Mouse (Mus musculus): ENCODE measurements around the gene Golph3. TPM values are rescaled to one million over a fixed set of nuclear protein-coding genes. Genes with fewer than 3 reads are reported as not detected.

The Golph3 gene
- polyA plus RNA-seq, 1 experiment from 2014 or later: 116 TPM

DNA sequence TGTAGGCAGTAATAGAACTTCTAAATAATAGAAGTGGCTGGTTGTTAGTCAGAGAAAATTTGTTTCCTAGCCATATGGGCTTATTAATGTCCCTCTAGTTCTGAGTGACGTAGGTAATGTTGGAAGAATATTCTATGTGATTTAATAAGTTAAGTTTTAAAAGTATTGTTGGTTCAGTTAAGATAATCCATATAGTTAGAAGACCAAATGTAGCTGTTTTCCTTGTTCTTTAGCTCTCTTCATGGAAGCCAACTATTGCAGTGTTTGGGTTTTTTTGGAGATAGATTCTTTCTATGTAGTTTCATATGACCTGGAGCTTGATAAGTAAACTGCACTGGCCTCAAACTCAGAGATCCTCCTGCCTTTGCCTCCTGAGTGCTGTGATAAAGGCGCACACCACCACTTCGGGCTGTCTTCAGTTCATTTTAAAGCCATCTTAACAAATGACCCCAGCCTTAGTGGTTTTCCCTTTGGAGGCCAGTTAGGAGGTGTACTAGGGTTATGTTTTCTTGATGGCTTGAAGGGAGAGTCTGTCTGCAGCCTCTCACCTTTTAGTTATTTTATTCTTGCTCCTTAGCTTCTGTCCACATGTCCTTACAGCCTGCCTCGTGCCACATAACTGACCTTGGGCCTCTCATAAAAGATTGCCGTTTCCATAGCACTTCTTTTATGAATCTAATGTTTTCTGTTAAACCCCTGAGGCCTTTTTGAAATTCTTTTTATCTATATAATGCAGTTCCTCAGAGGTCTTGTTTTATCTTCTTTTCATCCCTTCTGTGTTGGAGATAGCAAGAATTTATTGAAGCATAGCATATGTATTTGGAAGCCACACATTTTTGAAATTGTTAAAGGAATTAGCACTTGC lies 19.5 kb downstream of the Golph3 start:
- Histone ChIP-seq H3K4me1 (ENCODE audit: control insufficient read depth, insufficient read depth, low read length) (no peaks in the 10 kb centered on the region), H3K9ac (ENCODE audit: low read depth, low read length) (no peak overlapping the region), H3K4me2 (replicated peaks; ENCODE audit: low read depth, low read length) (no peak overlapping the region), H3K9me3 (ENCODE audit: control insufficient read depth, low read length) (no peaks in the 10 kb centered on the region), H3K36me3 (ENCODE audit: control insufficient read depth, insufficient read depth, low read length) (peaks cover 22% of the 10 kb centered on the region), H3K4me3 (ENCODE audit: low read length) (no peak overlapping the region), H3K27ac (ENCODE audit: low read depth, low read length) (no peak overlapping the region), H3K27me3 (ENCODE audit: control insufficient read depth, insufficient read depth, low read length) (no peaks in the 10 kb centered on the region)
- no peak for ATAC-seq (ENCODE audit: low FRiP score, low TSS enrichment)
- WGBS: 70% methylated on average over 5 of the region's 5 CpGs

DNA sequence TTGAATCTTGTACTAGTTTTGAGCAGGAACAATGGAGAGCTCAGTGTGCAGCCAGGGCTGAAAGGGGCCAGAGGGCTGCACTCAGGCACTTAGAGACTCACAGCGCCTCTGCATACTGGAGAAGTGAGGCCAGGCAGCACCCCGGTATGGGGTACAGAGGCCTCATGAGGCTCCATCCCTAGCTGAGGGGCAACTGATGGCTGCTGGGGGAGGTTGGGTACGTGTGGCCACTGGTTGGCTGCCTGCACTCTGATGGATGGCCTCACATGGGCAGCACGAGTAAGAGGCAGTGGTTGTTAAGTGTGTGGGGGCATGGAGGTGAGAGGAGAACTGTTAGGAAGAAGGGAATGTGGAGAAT lies 20.1 kb downstream of the Golph3 start:
- H3K36me3 ChIP-seq (ENCODE audit: control insufficient read depth, insufficient read depth, low read length): peaks cover 22% of the 10 kb centered on the region
- WGBS: 60% methylated on average over 4 of the region's 4 CpGs
- H3K27ac ChIP-seq (ENCODE audit: low read depth, low read length): no peak overlapping the region
- H3K27me3 ChIP-seq (ENCODE audit: control insufficient read depth, insufficient read depth, low read length): no peaks in the 10 kb centered on the region
- peak; percentile 35; the same call in 1 of the 2 replicates for ATAC-seq (ENCODE audit: low FRiP score, low TSS enrichment)
- no peak overlapping the region for H3K4me2 ChIP-seq (replicated peaks; ENCODE audit: low read depth, low read length)
- H3K4me3 ChIP-seq (ENCODE audit: low read length): no peak overlapping the region
- H3K9me3 ChIP-seq (ENCODE audit: control insufficient read depth, low read length): no peaks in the 10 kb centered on the region
- H3K9ac ChIP-seq (ENCODE audit: low read depth, low read length): no peak overlapping the region
- H3K4me1 ChIP-seq (ENCODE audit: control insufficient read depth, insufficient read depth, low read length): no peaks in the 10 kb centered on the region

DNA sequence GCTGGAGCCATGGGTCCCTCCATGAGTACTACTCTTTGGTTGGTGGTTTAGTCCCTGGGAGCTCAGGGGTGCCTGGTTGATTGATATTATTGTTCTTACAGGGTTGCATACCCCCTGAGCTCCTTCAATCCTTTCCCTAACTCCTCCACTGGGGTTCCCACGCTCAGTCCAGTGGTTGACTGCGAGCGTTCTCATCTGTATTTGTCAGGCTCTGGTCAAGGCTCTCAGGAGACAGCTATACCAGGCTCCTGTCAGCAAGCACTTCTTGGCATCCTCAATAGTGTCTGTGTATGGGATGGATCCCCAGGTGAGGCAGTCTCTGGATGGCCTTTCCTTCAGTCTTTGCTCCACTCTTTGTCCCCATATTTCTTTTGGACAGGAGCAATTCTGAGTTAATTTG lies 25.7 kb downstream of the Golph3 start:
- WGBS: 94% methylated on average over 3 of the region's 3 CpGs
- peaks cover 42% of the 10 kb centered on the region for H3K36me3 ChIP-seq (ENCODE audit: control insufficient read depth, insufficient read depth, low read length)

DNA sequence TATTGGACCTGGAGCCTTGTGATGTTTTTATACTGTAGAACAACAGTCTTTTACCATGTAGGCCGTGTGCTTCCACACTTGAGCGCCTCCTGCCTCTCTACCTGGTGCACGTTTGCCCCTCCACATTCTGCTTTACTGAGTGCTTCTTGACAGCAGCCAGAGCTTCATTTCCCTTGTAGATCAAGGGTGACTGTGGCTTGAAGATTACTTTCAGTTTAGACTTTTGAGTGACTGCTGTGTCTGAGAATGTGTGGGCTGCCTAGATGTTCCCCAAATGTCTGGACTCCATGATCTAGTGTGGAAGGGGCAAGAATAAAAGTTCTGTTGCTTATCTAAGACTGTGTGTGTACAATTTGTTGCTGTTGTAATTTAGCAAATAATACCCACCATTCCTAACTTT lies 27.7 kb downstream of the Golph3 start:
- Histone ChIP-seq H3K9ac (ENCODE audit: low read depth, low read length) (no peak overlapping the region), H3K4me3 (ENCODE audit: low read length) (no peak overlapping the region), H3K27me3 (ENCODE audit: control insufficient read depth, insufficient read depth, low read length) (no peaks in the 10 kb centered on the region), H3K4me2 (replicated peaks; ENCODE audit: low read depth, low read length) (no peak overlapping the region), H3K9me3 (ENCODE audit: control insufficient read depth, low read length) (no peaks in the 10 kb centered on the region), H3K4me1 (ENCODE audit: control insufficient read depth, insufficient read depth, low read length) (no peaks in the 10 kb centered on the region), H3K27ac (ENCODE audit: low read depth, low read length) (no peak overlapping the region), H3K36me3 (ENCODE audit: control insufficient read depth, insufficient read depth, low read length) (peaks cover 46% of the 10 kb centered on the region)
- ATAC-seq (ENCODE audit: low FRiP score, low TSS enrichment): no peak
- 70% methylated on average over 3 of the region's 3 CpGs for WGBS

More for the DNA sequence above, 25.7 kb downstream of the Golph3 start:
- no peak for ATAC-seq (ENCODE audit: low FRiP score, low TSS enrichment)
- Histone ChIP-seq H3K4me2 (replicated peaks; ENCODE audit: low read depth, low read length) (no peak overlapping the region), H3K9ac (ENCODE audit: low read depth, low read length) (no peak overlapping the region), H3K27ac (ENCODE audit: low read depth, low read length) (no peak overlapping the region), H3K27me3 (ENCODE audit: control insufficient read depth, insufficient read depth, low read length) (no peaks in the 10 kb centered on the region), H3K4me3 (ENCODE audit: low read length) (no peak overlapping the region), H3K4me1 (ENCODE audit: control insufficient read depth, insufficient read depth, low read length) (no peaks in the 10 kb centered on the region), H3K9me3 (ENCODE audit: control insufficient read depth, low read length) (no peaks in the 10 kb centered on the region)

DNA sequence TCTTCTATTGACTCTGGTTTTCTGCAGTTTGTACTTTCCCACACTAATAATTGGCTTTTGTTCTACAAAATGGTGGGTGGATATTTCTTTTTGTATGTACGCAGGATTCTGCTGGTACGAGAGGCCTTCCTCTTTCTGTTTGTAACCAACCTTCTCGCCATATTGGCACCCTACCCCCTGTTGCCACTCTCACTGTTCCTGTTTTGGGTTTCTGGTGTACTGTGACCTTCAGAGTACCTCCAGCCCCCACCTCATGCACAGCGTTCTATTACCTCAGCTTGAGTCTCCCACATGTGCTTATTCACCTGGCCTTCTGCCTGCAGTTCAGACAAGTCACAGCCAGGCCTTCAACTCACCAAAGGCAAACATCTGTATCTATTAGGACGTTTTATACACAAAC lies 28.6 kb downstream of the Golph3 start:
- no peak overlapping the region for H3K4me3 ChIP-seq (ENCODE audit: low read length)
- H3K36me3 ChIP-seq (ENCODE audit: control insufficient read depth, insufficient read depth, low read length): peaks cover 45% of the 10 kb centered on the region
- H3K27ac ChIP-seq (ENCODE audit: low read depth, low read length): no peak overlapping the region
- no peaks in the 10 kb centered on the region for H3K27me3 ChIP-seq (ENCODE audit: control insufficient read depth, insufficient read depth, low read length)
- H3K4me2 ChIP-seq (replicated peaks; ENCODE audit: low read depth, low read length): no peak overlapping the region
- 89% methylated on average over 5 of the region's 5 CpGs for WGBS
- no peaks in the 10 kb centered on the region for H3K9me3 ChIP-seq (ENCODE audit: control insufficient read depth, low read length)
- no peaks in the 10 kb centered on the region for H3K4me1 ChIP-seq (ENCODE audit: control insufficient read depth, insufficient read depth, low read length)
- no peak overlapping the region for H3K9ac ChIP-seq (ENCODE audit: low read depth, low read length)
- no peak for ATAC-seq (ENCODE audit: low FRiP score, low TSS enrichment)

DNA sequence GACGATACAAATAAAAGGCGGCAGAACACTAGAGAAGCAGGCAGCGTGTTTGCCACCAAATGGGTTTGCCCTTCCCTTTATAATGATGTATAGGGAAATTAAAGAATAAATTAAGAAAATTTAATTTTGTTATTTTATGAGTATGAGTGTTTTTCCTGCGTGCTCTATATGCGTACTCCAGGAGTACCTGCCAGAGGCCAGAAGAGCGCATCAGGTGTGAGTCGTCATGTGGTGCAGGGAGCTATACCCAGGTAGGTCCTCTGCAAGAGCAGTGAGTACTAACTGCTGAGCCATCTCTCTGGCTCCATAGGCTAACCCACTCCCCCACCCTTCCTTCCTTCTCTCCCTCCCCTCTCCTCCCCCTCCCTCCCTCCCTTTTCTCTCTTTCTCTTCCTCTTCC lies 30.2 kb downstream of the Golph3 start:
- Histone ChIP-seq H3K36me3 (ENCODE audit: control insufficient read depth, insufficient read depth, low read length) (peaks cover 50% of the 10 kb centered on the region), H3K27ac (ENCODE audit: low read depth, low read length) (no peak overlapping the region), H3K9me3 (ENCODE audit: control insufficient read depth, low read length) (no peaks in the 10 kb centered on the region), H3K4me1 (ENCODE audit: control insufficient read depth, insufficient read depth, low read length) (no peaks in the 10 kb centered on the region), H3K4me3 (ENCODE audit: low read length) (no peak overlapping the region), H3K9ac (ENCODE audit: low read depth, low read length) (no peak overlapping the region), H3K27me3 (ENCODE audit: control insufficient read depth, insufficient read depth, low read length) (no peaks in the 10 kb centered on the region), H3K4me2 (replicated peaks; ENCODE audit: low read depth, low read length) (no peak overlapping the region)
- 96% methylated on average over 7 of the region's 7 CpGs for WGBS
- no peak for ATAC-seq (ENCODE audit: low FRiP score, low TSS enrichment)

DNA sequence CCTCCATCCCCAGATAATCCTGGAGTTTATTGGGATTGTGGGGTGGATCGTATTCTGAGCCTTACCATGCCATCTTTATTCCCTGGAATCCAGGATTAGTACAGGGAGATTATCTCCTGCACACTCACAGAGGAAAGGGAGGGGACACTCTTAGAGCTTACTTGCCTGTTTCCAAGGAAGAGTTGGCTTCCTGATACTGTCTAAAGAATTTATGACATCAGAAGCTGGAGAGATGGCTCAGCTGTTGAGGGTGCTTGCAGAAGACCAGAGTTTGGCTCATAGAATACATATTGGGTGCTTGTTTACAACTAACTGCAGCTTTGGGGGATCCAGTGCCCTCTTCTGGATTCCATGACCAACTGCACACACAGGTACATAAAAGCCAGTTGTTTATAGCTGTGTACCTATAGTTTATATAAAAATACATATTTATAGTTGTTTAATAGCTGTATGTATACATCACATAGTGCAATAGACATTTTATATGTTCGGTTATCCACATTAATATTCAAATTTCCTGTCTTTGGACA lies 33.1 kb downstream of the Golph3 start:
- H3K27ac ChIP-seq (ENCODE audit: low read depth, low read length): no peak overlapping the region
- H3K9me3 ChIP-seq (ENCODE audit: control insufficient read depth, low read length): no peaks in the 10 kb centered on the region
- no peak overlapping the region for H3K9ac ChIP-seq (ENCODE audit: low read depth, low read length)
- no peak overlapping the region for H3K4me2 ChIP-seq (replicated peaks; ENCODE audit: low read depth, low read length)
- ATAC-seq (ENCODE audit: low FRiP score, low TSS enrichment): no peak
- peaks cover 55% of the 10 kb centered on the region for H3K36me3 ChIP-seq (ENCODE audit: control insufficient read depth, insufficient read depth, low read length)
- no peaks in the 10 kb centered on the region for H3K27me3 ChIP-seq (ENCODE audit: control insufficient read depth, insufficient read depth, low read length)
- H3K4me3 ChIP-seq (ENCODE audit: low read length): no peak overlapping the region
- WGBS: 90% methylated on average over 2 of the region's 2 CpGs
- H3K4me1 ChIP-seq (ENCODE audit: control insufficient read depth, insufficient read depth, low read length): no peaks in the 10 kb centered on the region

DNA sequence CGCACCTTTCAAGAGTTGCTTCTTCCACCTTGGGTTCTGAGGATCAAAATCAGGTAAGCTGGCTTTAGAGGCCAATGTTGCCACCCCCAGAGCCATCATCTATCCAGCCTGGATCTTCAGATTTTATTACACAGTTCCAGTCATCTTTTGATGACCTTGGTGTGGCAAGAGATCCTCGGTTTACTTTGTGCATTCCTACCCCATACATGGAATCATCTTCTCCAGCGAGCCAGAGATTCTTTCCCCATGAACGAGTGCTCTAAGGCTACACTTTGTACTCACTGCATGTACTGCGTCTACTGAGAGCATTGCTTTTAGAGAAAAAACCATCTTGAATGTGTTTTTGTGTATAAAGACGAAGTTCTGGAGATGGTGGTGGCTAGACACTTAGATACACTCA lies 34.0 kb downstream of the Golph3 start:
- H3K9ac ChIP-seq (ENCODE audit: low read depth, low read length): no peak overlapping the region
- H3K4me3 ChIP-seq (ENCODE audit: low read length): no peak overlapping the region
- H3K27me3 ChIP-seq (ENCODE audit: control insufficient read depth, insufficient read depth, low read length): no peaks in the 10 kb centered on the region
- H3K9me3 ChIP-seq (ENCODE audit: control insufficient read depth, low read length): no peaks in the 10 kb centered on the region
- ATAC-seq (ENCODE audit: low FRiP score, low TSS enrichment): no peak
- H3K36me3 ChIP-seq (ENCODE audit: control insufficient read depth, insufficient read depth, low read length): peaks cover 47% of the 10 kb centered on the region
- no peaks in the 10 kb centered on the region for H3K4me1 ChIP-seq (ENCODE audit: control insufficient read depth, insufficient read depth, low read length)
- H3K27ac ChIP-seq (ENCODE audit: low read depth, low read length): no peak overlapping the region
- WGBS: 94% methylated on average over 6 of the region's 6 CpGs
- H3K4me2 ChIP-seq (replicated peaks; ENCODE audit: low read depth, low read length): no peak overlapping the region

DNA sequence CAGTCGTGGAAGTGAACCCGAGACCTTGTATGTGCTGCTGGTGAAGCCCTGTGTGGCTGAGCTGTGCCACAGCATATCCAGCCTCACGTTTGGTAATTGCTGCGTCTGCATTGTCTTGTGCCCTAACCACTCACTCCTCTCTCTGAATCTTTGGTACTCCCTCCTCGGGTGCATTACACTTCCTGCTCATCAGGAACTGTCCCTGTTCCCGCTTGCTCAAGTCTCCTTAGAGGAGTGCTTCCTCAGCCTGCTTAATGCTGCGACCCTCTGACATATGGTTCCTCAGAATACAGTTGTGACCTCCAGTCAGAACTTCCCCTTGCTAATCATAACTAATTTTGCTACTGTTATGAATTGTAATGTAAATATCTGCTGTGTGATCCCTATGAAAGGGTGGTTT lies 34.7 kb downstream of the Golph3 start:
- 79% methylated on average over 7 of the region's 7 CpGs for WGBS
- H3K27me3 ChIP-seq (ENCODE audit: control insufficient read depth, insufficient read depth, low read length): no peaks in the 10 kb centered on the region
- no peak overlapping the region for H3K4me3 ChIP-seq (ENCODE audit: low read length)
- H3K9ac ChIP-seq (ENCODE audit: low read depth, low read length): no peak overlapping the region
- H3K27ac ChIP-seq (ENCODE audit: low read depth, low read length): no peak overlapping the region
- no peak for ATAC-seq (ENCODE audit: low FRiP score, low TSS enrichment)
- no peaks in the 10 kb centered on the region for H3K4me1 ChIP-seq (ENCODE audit: control insufficient read depth, insufficient read depth, low read length)
- H3K4me2 ChIP-seq (replicated peaks; ENCODE audit: low read depth, low read length): no peak overlapping the region
- H3K9me3 ChIP-seq (ENCODE audit: control insufficient read depth, low read length): no peaks in the 10 kb centered on the region
- H3K36me3 ChIP-seq (ENCODE audit: control insufficient read depth, insufficient read depth, low read length): peaks cover 47% of the 10 kb centered on the region

Data from kidney, embryonic 14.5 days (tissue).